Mouse (Mus musculus) limb, embryonic 10.5 days (tissue): Measurements from ENCODE around the gene Hoxb2. TPM values are rescaled to one million over a fixed set of nuclear protein-coding genes. Genes with fewer than 3 reads are reported as not detected.

Experiments
- DNase-seq: peaks from one replicate; pipeline ENCODE4 v3.0.0-alpha.2; 2017; ENCODE audit warnings: low spot score
- H3K27ac ChIP-seq: fragments of 300-500 bp; sonication (generic); 2 replicates; pipeline ENCODE4 v1.5.1; 2016; ENCODE audit warnings: mild to moderate bottlenecking
- H3K27me3 ChIP-seq: fragments of 300-500 bp; sonication (generic); 2 replicates; pipeline ENCODE4 v1.6.1; 2016; ENCODE audit warnings: low read depth, mild to moderate bottlenecking; ENCODE audit not compliant: poor library complexity, severe bottlenecking
- H3K36me3 ChIP-seq: fragments of 300-500 bp; sonication (generic); 2 replicates; pipeline ENCODE4 v1.6.1; 2016; ENCODE audit warnings: mild to moderate bottlenecking, moderate library complexity
- H3K4me1 ChIP-seq: fragments of 300-500 bp; sonication (generic); 2 replicates; pipeline ENCODE4 v1.6.1; 2016
- H3K4me3 ChIP-seq: fragments of 300-500 bp; sonication (generic); 2 replicates; pipeline ENCODE4 v1.5.1; 2016; ENCODE audit warnings: mild to moderate bottlenecking, moderate library complexity
- H3K9me3 ChIP-seq: fragments of 300-500 bp; sonication (generic); replicated peaks from 2 replicates; pipeline ENCODE4 v1.6.1; 2016; ENCODE audit warnings: mild to moderate bottlenecking
- WGBS: fragments of 180-500 bp; shearing (Covaris S2); methylation state at CpG from one replicate; pipeline ENCODE4 v1.1.7; 2016; 5-methylcytosine and 5-hydroxymethylcytosine counted together
- polyA plus RNA-seq: library from polyadenylated mRNA; unstranded; fragments of >200 nt; fragmentation: Nextera tagmentation; extraction: Ambion mirVana; gene quantifications from 2 replicates; pipeline ENCODE4 v1.2.1, GENCODE M21; 2016

Gene Hoxb2
- polyA plus RNA-seq, 1 experiment from 2014 or later, result 11.3 TPM

GRCm38 (mm10) chr11:96310183-96310938, 40.0 kb upstream of the Hoxb2 start:
- Histone ChIP-seq H3K27ac (peak overlapping the region; percentile 88), H3K36me3 (no peaks in the 10 kb centered on the region), H3K4me3 (peak overlapping the region; percentile 55), H3K27me3 (peaks cover 99% of the 10 kb centered on the region), H3K4me1 (peaks cover 99% of the 10 kb centered on the region), H3K9me3 (no peaks in the 10 kb centered on the region)
- DNase-seq, result peak; percentile 54
- 3% methylated on average over 20 of the region's 20 CpGs for WGBS

- DNase-seq, result peak; percentile 47
- peak overlapping the region; percentile 55 for H3K4me3 ChIP-seq
- H3K4me1 ChIP-seq, result peaks cover 99% of the 10 kb centered on the region
- H3K36me3 ChIP-seq, result no peaks in the 10 kb centered on the region
- 3% methylated on average over 6 of the region's 6 CpGs for WGBS
- peak overlapping the region; percentile 88 for H3K27ac ChIP-seq
- H3K9me3 ChIP-seq, result no peaks in the 10 kb centered on the region
- peaks cover 99% of the 10 kb centered on the region for H3K27me3 ChIP-seq
Measured at GRCm38 (mm10) chr11:96311097-96311496, 39.2 kb upstream of the Hoxb2 start.

GRCm38 (mm10) chr11:96311520-96312417, 38.6 kb upstream of the Hoxb2 start:
- H3K4me1 ChIP-seq, result peaks cover 99% of the 10 kb centered on the region
- DNase-seq, result peak; percentile 82
- no peaks in the 10 kb centered on the region for H3K36me3 ChIP-seq
- H3K9me3 ChIP-seq, result no peaks in the 10 kb centered on the region
- H3K27me3 ChIP-seq, result peaks cover 99% of the 10 kb centered on the region
- WGBS, result under 1% methylated on average over 31 of the region's 31 CpGs
- peak overlapping the region; percentile 88 for H3K27ac ChIP-seq
- H3K4me3 ChIP-seq, result peak overlapping the region; percentile 55

DNA sequence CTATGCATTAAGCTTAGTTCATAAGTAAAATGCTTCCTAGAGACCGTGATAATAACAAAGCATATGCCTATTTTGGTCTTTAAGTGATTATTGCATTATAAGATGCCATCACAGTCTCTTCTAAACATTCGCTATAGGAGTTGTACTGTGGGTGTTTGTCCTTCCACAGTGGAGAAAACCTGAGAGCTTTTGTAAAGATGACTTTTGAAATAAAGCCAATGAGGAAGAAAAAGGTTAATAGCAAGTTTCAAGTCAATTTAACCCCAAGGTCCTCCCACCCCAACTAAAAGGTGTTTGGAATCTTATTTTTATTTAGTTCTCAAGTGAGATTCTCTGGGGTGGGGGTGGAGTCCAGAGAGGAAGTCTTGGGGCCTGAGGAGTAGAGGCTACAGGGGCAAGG, 37.2 kb upstream of the Hoxb2 start:
- WGBS, result 27% methylated on average over 2 of the region's 2 CpGs
- Histone ChIP-seq H3K9me3 (no peaks in the 10 kb centered on the region), H3K27ac (peak overlapping the region; percentile 88; the same call in 1 of the 2 replicates), H3K4me3 (peak overlapping the region; percentile 55; the same call in 1 of the 2 replicates), H3K27me3 (peaks cover 99% of the 10 kb centered on the region), H3K4me1 (peaks cover 99% of the 10 kb centered on the region), H3K36me3 (no peaks in the 10 kb centered on the region)
- DNase-seq, result no peak

DNA sequence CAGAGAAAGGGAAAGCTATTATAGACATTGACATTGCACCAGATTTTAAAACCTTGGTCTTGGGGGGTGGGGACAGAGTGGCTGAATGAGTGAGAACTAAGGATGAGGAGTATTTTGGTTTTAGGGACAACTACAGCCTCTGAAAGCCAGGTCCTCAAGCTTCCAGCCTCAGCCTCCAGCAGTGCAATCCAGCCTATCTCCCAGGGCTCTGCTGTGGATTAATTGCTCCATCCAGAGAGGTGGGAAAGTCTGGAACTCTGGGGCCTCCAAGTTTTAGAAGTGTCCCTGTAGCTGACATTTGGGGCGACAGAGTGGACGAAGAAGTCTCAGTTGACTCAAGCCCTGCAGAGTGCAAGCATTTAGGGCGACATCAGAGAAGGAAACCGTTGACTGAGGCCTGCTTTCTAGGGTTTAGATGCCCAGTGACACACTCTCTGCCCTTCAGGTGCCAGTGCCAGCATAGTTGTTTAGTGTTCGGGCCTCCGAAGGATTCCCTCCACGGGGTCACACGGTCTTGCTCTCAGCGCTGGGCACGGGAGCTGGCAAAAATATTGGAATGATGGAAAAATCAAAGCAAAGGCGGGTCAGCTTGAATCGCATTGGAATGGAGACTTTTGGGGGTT, 36.4 kb upstream of the Hoxb2 start:
- WGBS, result 2% methylated on average over 12 of the region's 12 CpGs
- Histone ChIP-seq H3K4me1 (peaks cover 100% of the 10 kb centered on the region), H3K36me3 (no peaks in the 10 kb centered on the region), H3K27ac (peak overlapping the region; percentile 88), H3K9me3 (no peaks in the 10 kb centered on the region), H3K4me3 (peak overlapping the region; percentile 51), H3K27me3 (peaks cover 99% of the 10 kb centered on the region)
- DNase-seq, result peak; percentile 52

DNA sequence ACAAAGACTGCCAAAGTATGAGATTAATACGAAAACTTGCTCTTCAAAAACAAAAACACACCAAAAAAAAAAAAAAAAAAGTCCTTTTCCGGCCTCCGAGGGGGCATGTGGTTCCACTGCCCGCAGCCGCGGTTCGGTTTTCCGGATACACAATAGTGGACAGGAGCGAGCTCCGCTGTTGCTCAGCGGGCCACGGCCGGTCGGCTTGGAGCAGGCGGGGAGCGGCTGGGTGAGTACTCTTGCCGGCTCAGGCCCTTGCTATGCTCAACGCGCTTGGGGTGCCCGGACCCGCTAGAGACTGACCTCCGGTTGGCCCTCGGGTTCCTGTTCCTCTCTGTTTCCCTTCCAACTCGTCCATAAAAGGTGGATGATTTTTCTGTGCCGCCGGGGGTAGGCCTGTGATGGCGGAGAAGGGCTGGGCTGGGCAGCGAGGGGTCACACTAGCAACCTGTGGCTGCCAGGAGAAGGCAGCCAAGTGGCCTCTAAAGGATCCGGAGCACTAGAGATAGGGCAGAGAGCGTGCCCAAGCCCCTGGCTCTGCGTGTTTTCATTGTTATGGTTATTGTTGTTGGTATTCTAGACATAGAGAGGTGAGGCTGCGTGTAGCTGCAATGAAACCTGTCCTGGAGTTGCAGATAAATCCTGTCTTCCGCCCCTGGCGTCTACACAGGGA, 35.5 kb upstream of the Hoxb2 start:
- DNase-seq, result peak; percentile 75
- Histone ChIP-seq H3K4me3 (peak overlapping the region; percentile 51), H3K27ac (peak overlapping the region; percentile 88), H3K36me3 (no peaks in the 10 kb centered on the region), H3K27me3 (peaks cover 97% of the 10 kb centered on the region), H3K9me3 (no peaks in the 10 kb centered on the region), H3K4me1 (peaks cover 100% of the 10 kb centered on the region)
- whole genome bisulfite sequencing, result under 1% methylated on average over 34 of the region's 34 CpGs

DNA sequence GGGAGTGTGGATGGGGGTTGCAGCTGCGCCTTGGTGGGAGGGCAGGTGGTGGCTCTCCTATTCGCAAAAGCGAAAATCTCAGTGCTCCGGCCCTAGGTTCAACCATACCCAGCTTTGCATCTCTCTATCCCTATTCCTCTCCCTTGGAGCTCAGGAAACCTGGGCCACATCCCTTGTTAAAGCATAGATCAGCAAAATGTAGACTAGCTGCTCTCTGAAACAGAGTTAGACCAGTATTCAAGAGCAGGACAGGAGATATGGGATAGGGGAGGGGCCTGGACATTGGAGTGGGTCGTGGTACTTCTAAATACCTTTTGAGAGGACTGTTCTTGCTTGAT, 35.0 kb upstream of the Hoxb2 start:
- Histone ChIP-seq H3K27ac (peak overlapping the region; percentile 88), H3K9me3 (no peaks in the 10 kb centered on the region), H3K4me3 (peak overlapping the region; percentile 51), H3K36me3 (no peaks in the 10 kb centered on the region), H3K27me3 (peaks cover 97% of the 10 kb centered on the region), H3K4me1 (peaks cover 100% of the 10 kb centered on the region)
- 4% methylated on average over 5 of the region's 5 CpGs for WGBS
- no peak for DNase-seq

GRCm38 (mm10) chr11:96316696-96317607, 33.4 kb upstream of the Hoxb2 start:
- peak overlapping the region; percentile 94; the same call in 1 of the 2 replicates for H3K27ac ChIP-seq
- H3K4me3 ChIP-seq, result peak overlapping the region; percentile 73; the same call in 1 of the 2 replicates
- WGBS, result 5% methylated on average over 18 of the region's 18 CpGs
- H3K9me3 ChIP-seq, result no peaks in the 10 kb centered on the region
- no peaks in the 10 kb centered on the region for H3K36me3 ChIP-seq
- DNase-seq, result peak; percentile 50
- peaks cover 98% of the 10 kb centered on the region for H3K4me1 ChIP-seq
- peaks cover 96% of the 10 kb centered on the region for H3K27me3 ChIP-seq

GRCm38 (mm10) chr11:96317608-96318367, 32.5 kb upstream of the Hoxb2 start, which contains the start of gene Hoxb4:
Gene Hoxb4 (plus strand): TSS chr11:96318267.
- peak; percentile 66 for DNase-seq
- H3K27ac ChIP-seq, result peak within 1 kb of the TSS; percentile 94
- H3K4me3 ChIP-seq, result peak within 1 kb of the TSS; percentile 73
- no peaks in the 10 kb centered on the region for H3K36me3 ChIP-seq
- no peaks in the 10 kb centered on the region for H3K9me3 ChIP-seq
- WGBS, result 2% methylated on average over 28 of the region's 28 CpGs
- H3K4me1 ChIP-seq, result peaks cover 98% of the 10 kb centered on the region
- peaks cover 96% of the 10 kb centered on the region for H3K27me3 ChIP-seq

GRCm38 (mm10) chr11:96318368-96319070, 31.8 kb upstream of the Hoxb2 start:
- peak overlapping the region; percentile 94 for H3K27ac ChIP-seq

More at GRCm38 (mm10) chr11:96318368-96319070, 31.8 kb upstream of the Hoxb2 start:
- H3K4me3 ChIP-seq, result peak overlapping the region; percentile 73
- peaks cover 98% of the 10 kb centered on the region for H3K4me1 ChIP-seq
- no peaks in the 10 kb centered on the region for H3K36me3 ChIP-seq
- peak; percentile 85 for DNase-seq
- H3K9me3 ChIP-seq, result no peaks in the 10 kb centered on the region
- WGBS, result under 1% methylated on average over 33 of the region's 45 CpGs
- H3K27me3 ChIP-seq, result peaks cover 96% of the 10 kb centered on the region
